In the genomic region with DNA sequence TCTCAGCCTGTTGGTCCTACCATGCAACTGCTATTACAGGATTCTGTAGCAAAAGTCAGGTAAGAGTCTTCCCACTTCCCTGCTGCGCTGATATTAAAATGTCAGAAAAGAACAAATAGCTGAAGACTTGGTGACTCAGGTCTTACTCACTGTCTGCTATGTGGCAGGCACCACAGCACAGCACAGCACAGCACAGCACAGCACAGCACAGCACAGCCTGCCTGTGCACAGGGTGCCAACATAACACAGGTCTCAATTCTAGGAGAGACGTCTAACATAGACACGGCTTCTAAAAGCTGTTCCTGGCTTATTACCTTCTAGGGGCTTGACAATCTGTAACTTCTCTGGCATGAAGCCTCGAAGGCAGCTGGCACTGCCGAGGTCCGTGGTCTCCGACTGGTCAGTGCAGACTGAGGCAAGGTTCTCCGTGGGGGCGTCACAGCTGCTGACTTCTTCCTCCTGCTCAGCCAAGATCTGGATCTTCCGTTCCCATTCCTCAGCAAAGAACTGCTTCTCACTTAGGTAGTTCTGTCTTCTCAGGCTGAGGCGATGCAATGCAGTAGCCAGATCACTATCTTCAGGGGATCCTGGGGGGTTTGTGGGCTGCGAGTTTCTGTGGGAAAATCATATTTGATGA, we compare ENCODE assay signal across 17 mouse cellular contexts.
DNase-seq lines count a peak whose midpoint lies in the region.
"Had no signal": no experiment of that assay in that cellular context is flagged by ENCODE, and none has a peak within 500 bp of the region (broad histone marks: within the 10 kb centered on the region; RNA-seq: fewer than 3 reads in every experiment).

No protein-coding gene starts in this region.

- DNase-seq in adrenal gland, adult (ENCODE audit: inconsistent age in 2 of 2, low spot score in 1 of 2), result peak; percentile 30 to 56
- DNase-seq in adrenal gland, postnatal 10 days, result no peak
- DNase-seq in left cerebral cortex, adult 11 months (ENCODE audit: low spot score), result peak; percentile 6
- DNase-seq in left cerebral cortex, postnatal 10 days (ENCODE audit: extremely low spot score in 1 of 2, low spot score in 2 of 2), result no peak
- peak; percentile 34 for DNase-seq in 3134 (ENCODE audit: extremely low read depth, insufficient read length, low spot score)
- DNase-seq in left cerebral cortex, postnatal 25 days (ENCODE audit: low spot score in 2 of 2), result peak; percentile 16 to 33
- DNase-seq in spleen, postnatal 10 days (ENCODE audit: low spot score in 2 of 2), result no peak
- no peak for DNase-seq in B cell, adult 2 months
- DNase-seq: adrenal gland, postnatal 25 days; cerebellum, adult 18-20 months; cerebellum, postnatal 14 days; heart, postnatal 36 days; kidney, adult 18-20 months; kidney, postnatal 4 days; layer of hippocampus, adult 9-11 months; liver; lung, postnatal 36 days had no signal

- intact Hi-C loops in left cerebral cortex, postnatal 10 days (cut with DNase I), result loop anchor here (5.0 to 10.0 kb wide), 4 partner anchors 63 to 435 kb away; a partner anchor contains a TSS
- intact Hi-C loops in left cerebral cortex, postnatal 25 days (cut with DNase I), result no loop called here

Comparison
In these comparisons a context has a peak if more than half of its experiments do, and no peak if none do; other contexts are left out.
1. DNase-seq: peak in adrenal gland, adult (2 of 2), left cerebral cortex, adult 11 months (single experiment), 3134 (single experiment) and left cerebral cortex, postnatal 25 days (2 of 2); none in adrenal gland, postnatal 10 days (single experiment), left cerebral cortex, postnatal 10 days (0 of 2), spleen, postnatal 10 days (0 of 2) and B cell, adult 2 months (0 of 2).